21 mouse cellular contexts compared by ENCODE assay signal in the genomic region with DNA sequence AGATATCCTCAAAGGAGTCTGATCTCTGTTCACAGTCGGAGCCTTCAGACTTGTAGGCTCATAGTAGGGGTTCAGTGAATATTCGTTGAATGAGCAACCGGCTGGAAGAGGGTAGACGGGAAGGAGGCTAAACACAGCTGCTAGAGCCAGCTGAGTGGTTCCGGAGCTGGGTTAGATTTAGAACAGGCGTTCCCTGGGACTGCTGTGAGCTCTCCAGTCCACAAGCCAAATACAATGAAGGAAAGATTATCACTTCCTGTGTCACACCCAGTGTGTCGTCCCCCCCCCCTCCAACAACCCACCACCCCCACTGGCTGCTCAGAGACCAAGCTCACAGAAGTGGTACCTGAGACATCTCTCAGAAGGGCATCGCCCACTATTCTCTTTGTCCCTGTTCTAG. TPM values are rescaled to one million over a fixed set of nuclear protein-coding genes. Genes with fewer than 3 reads are reported as not detected.
DNase-seq lines count a peak whose midpoint lies in the region; ATAC-seq and TF ChIP-seq lines count a peak whose summit lies in the region.
"Had no signal": no experiment of that assay in that cellular context is flagged by ENCODE, and none has a peak within 500 bp of the region (broad histone marks: within the 10 kb centered on the region; RNA-seq: fewer than 3 reads in every experiment).

No protein-coding gene starts in this region.

- peaks cover 28% of the 10 kb centered on the region for H3K4me1 ChIP-seq in heart, embryonic 10.5 days
- peaks cover 8% of the 10 kb centered on the region; the same call in 1 of the 2 replicates for H3K4me1 ChIP-seq in kidney, embryonic 16.5 days (ENCODE audit: insufficient read depth, low read length)
- peaks cover 2% of the 10 kb centered on the region for H3K4me1 ChIP-seq in ES-Bruce4 (ENCODE audit: control insufficient read depth, insufficient read depth, low read length)
- peaks cover 7% of the 10 kb centered on the region; the same call in 1 of the 2 replicates for H3K4me1 ChIP-seq in intestine, embryonic 16.5 days (ENCODE audit: control insufficient read depth, insufficient read depth, low read length)

- no peaks in the 10 kb centered on the region for H3K36me3 ChIP-seq in heart, embryonic 10.5 days
- no peaks in the 10 kb centered on the region for H3K36me3 ChIP-seq in kidney, embryonic 16.5 days (ENCODE audit: insufficient read depth, low read length)
- no peaks in the 10 kb centered on the region for H3K36me3 ChIP-seq in ES-Bruce4 (ENCODE audit: control insufficient read depth, insufficient read depth, low read length, poor library complexity, severe bottlenecking)
- H3K36me3 ChIP-seq in intestine, embryonic 16.5 days (ENCODE audit: control insufficient read depth, insufficient read depth, low read length) = no peaks in the 10 kb centered on the region
- H3K36me3 ChIP-seq: embryonic facial prominence, embryonic 13.5 days; midbrain, embryonic 12.5 days had no signal

- 28% methylated on average over 8 of the region's 8 CpGs for WGBS in heart, embryonic 10.5 days
- 50% methylated on average over 8 of the region's 8 CpGs for WGBS in kidney, embryonic 16.5 days
- 48% methylated on average over 8 of the region's 8 CpGs for WGBS in intestine, embryonic 16.5 days

- intact Hi-C loops in heart, postnatal 25 days (cut with DNase I) = no loop called here

- TF ChIP-seq EP300 in ES-Bruce4 (IDR thresholded peaks at IDR 0.05; ENCODE audit: insufficient read depth, low read depth, low read length) = no peak

- peak overlapping the region; percentile 49; the same call in 1 of the 2 replicates for H3K27ac ChIP-seq in heart, embryonic 10.5 days
- no peak overlapping the region for H3K27ac ChIP-seq in kidney, embryonic 16.5 days (ENCODE audit: low read length)
- H3K27ac ChIP-seq in ES-Bruce4 (ENCODE audit: insufficient read depth, low read length) = no peak overlapping the region
- H3K27ac ChIP-seq in intestine, embryonic 16.5 days (ENCODE audit: low read length) = no peak overlapping the region
- H3K27ac ChIP-seq: embryonic facial prominence, embryonic 13.5 days; macrophage; midbrain, embryonic 12.5 days had no signal

- ATAC-seq in kidney, embryonic 16.5 days (ENCODE audit: low FRiP score, low TSS enrichment) = 0 out of 2 replicates have a peak, but pooled peaks have one; percentile 20
- peak; percentile 41 for ATAC-seq in intestine, embryonic 16.5 days
- ATAC-seq: forebrain, embryonic 16.5 days; hindbrain, embryonic 16.5 days had no signal

- H3K4me3 ChIP-seq in heart, embryonic 10.5 days = no peak overlapping the region
- no peak overlapping the region for H3K4me3 ChIP-seq in kidney, embryonic 16.5 days (ENCODE audit: low read length)
- no peak overlapping the region for H3K4me3 ChIP-seq in ES-Bruce4 (ENCODE audit: low read depth, low read length)
- H3K4me3 ChIP-seq in intestine, embryonic 16.5 days (ENCODE audit: low read length) = no peak overlapping the region
- H3K4me3 ChIP-seq: embryonic facial prominence, embryonic 13.5 days; midbrain, embryonic 12.5 days had no signal

- no peaks in the 10 kb centered on the region for H3K27me3 ChIP-seq in heart, embryonic 10.5 days (ENCODE audit: insufficient read depth, poor library complexity, severe bottlenecking)
- no peaks in the 10 kb centered on the region for H3K27me3 ChIP-seq in kidney, embryonic 16.5 days (ENCODE audit: insufficient read depth, low read length)
- no peaks in the 10 kb centered on the region for H3K27me3 ChIP-seq in ES-Bruce4 (ENCODE audit: control insufficient read depth, insufficient read depth, low read length, poor library complexity, severe bottlenecking)
- no peaks in the 10 kb centered on the region for H3K27me3 ChIP-seq in intestine, embryonic 16.5 days (replicated peaks; ENCODE audit: control insufficient read depth, insufficient read depth, low read length)
- H3K27me3 ChIP-seq: CH12.LX had no signal

- no peak for TF ChIP-seq POLR2A in ES-Bruce4 (IDR thresholded peaks at IDR 0.05; ENCODE audit: insufficient read depth, low read length)

- no peak overlapping the region for H3K4me2 ChIP-seq in kidney, embryonic 16.5 days (replicated peaks; ENCODE audit: low read depth, low read length)
- no peak overlapping the region for H3K4me2 ChIP-seq in intestine, embryonic 16.5 days (ENCODE audit: low read depth, low read length)
- H3K4me2 ChIP-seq: embryonic facial prominence, embryonic 13.5 days; midbrain, embryonic 12.5 days had no signal

- H3K9ac ChIP-seq in kidney, embryonic 16.5 days (replicated peaks; ENCODE audit: low read length) = no peak overlapping the region
- H3K9ac ChIP-seq in ES-Bruce4 (ENCODE audit: low read depth, poor library complexity, severe bottlenecking) = 0 out of 2 replicates have a peak overlapping the region, but pooled peaks have one; percentile 57
- H3K9ac ChIP-seq in intestine, embryonic 16.5 days (ENCODE audit: low read depth, low read length) = no peak overlapping the region
- H3K9ac ChIP-seq: embryonic facial prominence, embryonic 13.5 days; midbrain, embryonic 12.5 days had no signal

- DNase-seq in heart, embryonic 10.5 days (ENCODE audit: low spot score) = no peak
- no peak for DNase-seq in heart, postnatal 25 days (ENCODE audit: low spot score)
- no peak for DNase-seq in kidney, postnatal 36 days
- DNase-seq in adipocyte (ENCODE audit: low spot score) = no peak
- DNase-seq: adrenal gland, postnatal 10 days; cerebellum, adult 11 months; cerebellum, postnatal 10 days; heart, postnatal 14 days; kidney, adult 18-20 months; kidney, postnatal 10 days; lung, adult 2 months; thymus, postnatal 14 days had no signal

- no peaks in the 10 kb centered on the region for H3K9me3 ChIP-seq in heart, embryonic 10.5 days
- no peaks in the 10 kb centered on the region for H3K9me3 ChIP-seq in kidney, embryonic 16.5 days (ENCODE audit: low read length)
- H3K9me3 ChIP-seq in ES-Bruce4 (replicated peaks; ENCODE audit: control insufficient read depth, insufficient read depth, low read length, poor library complexity, severe bottlenecking) = no peaks in the 10 kb centered on the region
- H3K9me3 ChIP-seq in intestine, embryonic 16.5 days (ENCODE audit: control insufficient read depth, low read length) = no peaks in the 10 kb centered on the region
- H3K9me3 ChIP-seq: embryonic facial prominence, embryonic 13.5 days; midbrain, embryonic 12.5 days had no signal

- TF ChIP-seq CTCF in ES-Bruce4 (IDR thresholded peaks at IDR 0.05; ENCODE audit: low read depth, low read length) = no peak

RNA-seq across cellular contexts. Expression of a gene that starts 9.7 kb away (rescaled TPM):
- 31.0 and 34.7 TPM in 2 replicates for polyA plus RNA-seq in heart, embryonic 10.5 days (2016; fragmentation: Nextera tagmentation; extraction: Ambion mirVana)
- total RNA-seq in heart, postnatal 25 days (2021) = 10 to 100 TPM; 40.6 to 41.3 TPM
- 27.3 and 30.4 TPM in 2 replicates for polyA plus RNA-seq in kidney, embryonic 16.5 days (2015; fragmentation: Nextera tagmentation; extraction: Ambion mirVana)
- polyA plus RNA-seq in ES-Bruce4 (2011; ENCODE audit: insufficient read depth, insufficient read length, low read depth, missing spikeins) = 46.3 and 52.4 TPM in 2 replicates
- 16.5 and 16.7 TPM in 2 replicates for polyA plus RNA-seq in intestine, embryonic 16.5 days (2015; fragmentation: Nextera tagmentation; extraction: Ambion mirVana)
